Mouse (Mus musculus) E14TG2a.4 (cell line): ENCODE measurements at regions not wholly inside any gene's neighbourhood (a gene's known extent, or its start where the extent isn't known, plus 50 kb on each side); places are given as distances from the start of the nearest gene placed in this dataset.

Experiments used
- H3K27me3 ChIP-seq: 2 replicates; pipeline ENCODE4 v1.6.1; 2014; ENCODE audit warnings: low read length, control low read depth; ENCODE audit not compliant: insufficient read depth
- H3K36me3 ChIP-seq: 2 replicates; pipeline ENCODE4 v1.6.1; 2014; ENCODE audit warnings: low read length, control low read depth; ENCODE audit not compliant: insufficient read depth
- H3K4me1 ChIP-seq: replicated peaks from 2 replicates; pipeline ENCODE4 v1.6.1; 2014; ENCODE audit warnings: low read depth, low read length, control low read depth
- H3K4me3 ChIP-seq: replicated peaks from 2 replicates; pipeline ENCODE4 v1.5.1; 2014; ENCODE audit warnings: mild to moderate bottlenecking, low read length
- H3K9me3 ChIP-seq: 2 replicates; pipeline ENCODE4 v1.6.1; 2014; ENCODE audit warnings: low read length, control low read depth
- CTCF ChIP-seq: conservative IDR thresholded peaks from 2 replicates; pipeline ENCODE4 v1.5.1; 2014; ENCODE audit warnings: low read length
- NANOG ChIP-seq: IDR thresholded peaks from 2 replicates; pipeline ENCODE4 v1.6.1; 2014; ENCODE audit warnings: borderline replicate concordance, low read length, mixed read lengths
- POU5F1 ChIP-seq: IDR thresholded peaks from 2 replicates; pipeline ENCODE4 v1.6.1; 2014; ENCODE audit warnings: low read length, borderline replicate concordance

GRCm38 (mm10) chr16:95860111-95860510 is 130.6 kb downstream of the Psmg1 start:
- H3K36me3 ChIP-seq = no peaks in the 10 kb centered on the region
- no peaks in the 10 kb centered on the region for H3K27me3 ChIP-seq
- TF ChIP-seq CTCF = no peak
- TF ChIP-seq POU5F1 = no peak
- TF ChIP-seq NANOG = no peak
- H3K4me1 ChIP-seq = no peaks in the 10 kb centered on the region
- H3K9me3 ChIP-seq = no peaks in the 10 kb centered on the region
- H3K4me3 ChIP-seq = no peak overlapping the region

- Histone ChIP-seq H3K9me3 (no peaks in the 10 kb centered on the region), H3K27me3 (no peaks in the 10 kb centered on the region), H3K4me1 (no peaks in the 10 kb centered on the region), H3K36me3 (no peaks in the 10 kb centered on the region), H3K4me3 (no peak overlapping the region)
- TF ChIP-seq POU5F1 = no peak
- TF ChIP-seq NANOG = no peak
- no peak for TF ChIP-seq CTCF
Measured at GRCm38 (mm10) chr16:95857403-95857802, 133.4 kb downstream of the Psmg1 start.

DNA sequence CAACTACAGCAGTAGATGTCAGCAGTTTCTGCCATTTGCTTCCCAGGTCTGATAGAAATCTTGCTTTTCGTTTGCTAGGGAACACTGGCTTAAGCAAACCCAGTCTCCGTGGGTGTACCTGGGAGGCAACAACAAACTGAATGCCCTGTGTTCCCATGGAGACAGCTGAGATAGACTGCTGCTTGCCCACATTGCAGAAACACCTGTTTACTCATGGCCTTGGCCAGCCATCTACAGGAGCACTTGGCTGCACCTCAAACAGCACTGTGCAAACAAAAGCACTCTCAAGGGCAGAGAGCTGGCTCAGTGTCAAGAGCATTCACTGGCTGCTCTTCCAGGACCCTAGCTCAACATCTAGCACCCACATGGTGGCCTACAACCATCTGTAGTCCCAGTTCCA is 135.5 kb downstream of the Psmg1 start:
- H3K9me3 ChIP-seq = no peaks in the 10 kb centered on the region
- no peak overlapping the region for H3K4me3 ChIP-seq
- H3K27me3 ChIP-seq = no peaks in the 10 kb centered on the region
- no peaks in the 10 kb centered on the region for H3K36me3 ChIP-seq
- no peaks in the 10 kb centered on the region for H3K4me1 ChIP-seq
- TF ChIP-seq POU5F1 = no peak
- no peak for TF ChIP-seq CTCF
- TF ChIP-seq NANOG = no peak

DNA sequence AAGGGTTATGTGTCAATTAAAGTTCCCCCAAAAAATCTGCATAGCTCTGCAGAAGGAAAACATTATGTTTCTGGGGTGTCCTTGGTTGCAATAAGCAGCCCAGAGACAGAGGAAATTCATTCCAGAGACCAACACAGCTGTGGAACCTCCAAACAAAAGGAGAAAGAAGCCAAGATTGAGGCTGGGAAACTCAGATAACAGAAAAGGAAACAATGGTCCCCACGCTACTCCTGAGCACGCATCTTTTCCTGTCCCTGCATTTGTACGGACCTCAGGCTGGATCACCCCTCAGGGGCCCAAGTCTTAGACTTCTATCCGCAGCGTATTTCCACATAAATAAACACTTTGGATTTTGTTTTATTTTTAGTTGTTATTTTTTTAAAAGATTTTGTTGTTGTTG is 138.9 kb downstream of the Psmg1 start:
- TF ChIP-seq CTCF (no peak), NANOG (no peak), POU5F1 (no peak)
- Histone ChIP-seq H3K4me1 (no peaks in the 10 kb centered on the region), H3K9me3 (no peaks in the 10 kb centered on the region), H3K4me3 (no peak overlapping the region), H3K36me3 (no peaks in the 10 kb centered on the region), H3K27me3 (no peaks in the 10 kb centered on the region)

DNA sequence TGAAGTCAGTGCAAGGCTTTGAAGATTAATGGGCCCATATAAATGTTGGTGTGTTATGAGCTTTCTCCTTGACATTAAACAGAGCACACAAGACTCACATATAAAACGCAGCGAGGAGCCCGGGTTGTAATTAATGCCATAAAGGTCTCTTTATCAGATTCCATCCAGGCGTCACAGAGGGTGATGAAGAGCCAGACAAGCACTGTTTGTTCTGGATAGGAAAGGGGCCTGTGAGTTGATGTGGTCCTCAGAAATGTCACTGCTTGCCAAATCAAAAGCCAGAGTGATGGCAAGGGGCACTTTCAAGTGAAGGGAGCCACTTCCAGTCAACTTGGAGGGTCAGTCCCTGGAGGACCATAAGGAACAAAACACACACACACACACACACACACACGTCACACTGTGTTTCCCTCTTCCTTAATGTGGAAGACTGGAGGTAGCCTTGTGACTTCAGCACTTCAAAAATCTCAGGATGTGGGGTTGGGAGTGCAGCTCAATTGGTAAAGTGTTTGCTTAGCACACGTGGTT is 142.1 kb downstream of the Psmg1 start:
- H3K27me3 ChIP-seq = no peaks in the 10 kb centered on the region
- H3K4me1 ChIP-seq = no peaks in the 10 kb centered on the region
- H3K9me3 ChIP-seq = 0 out of 2 replicates have a peak, but pooled peaks cover 4% of the 10 kb centered on the region
- TF ChIP-seq NANOG = no peak
- no peak for TF ChIP-seq POU5F1
- no peak for TF ChIP-seq CTCF
- no peaks in the 10 kb centered on the region for H3K36me3 ChIP-seq
- H3K4me3 ChIP-seq = no peak overlapping the region

DNA sequence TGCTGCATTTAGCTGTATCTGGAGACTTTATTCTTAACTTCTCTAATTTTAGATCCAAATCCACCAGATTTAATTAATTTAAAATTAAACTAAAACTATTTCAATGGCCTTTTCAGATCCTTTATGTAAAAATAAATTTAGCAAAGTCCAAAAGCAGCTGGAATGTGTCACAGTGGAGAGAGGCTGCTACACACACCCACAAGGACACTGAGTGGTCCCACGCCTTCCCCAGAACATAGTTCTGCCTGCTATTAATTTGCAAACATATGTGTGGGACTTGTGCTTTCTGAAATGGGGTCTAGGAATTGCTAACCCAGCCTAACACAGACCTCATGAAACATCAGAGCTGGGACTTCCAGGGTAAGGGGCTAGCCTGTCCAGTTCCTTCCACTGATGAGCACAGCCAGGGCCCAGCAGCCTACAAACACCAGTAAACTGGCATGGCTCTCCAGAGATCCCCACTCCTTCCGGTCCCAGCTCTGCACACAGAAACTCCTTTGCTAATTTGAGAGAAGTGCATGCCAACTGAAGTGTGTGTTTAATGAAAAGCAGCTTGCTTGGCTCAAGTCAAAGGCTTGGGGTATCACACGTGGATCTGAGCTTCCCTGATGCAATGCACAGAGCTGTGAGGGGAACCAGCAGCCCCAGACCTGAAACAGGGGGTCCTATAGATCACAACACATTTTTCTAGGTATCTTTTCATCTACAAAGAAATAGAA is 142.8 kb downstream of the Psmg1 start:
- no peak for TF ChIP-seq POU5F1
- H3K27me3 ChIP-seq = no peaks in the 10 kb centered on the region
- H3K4me3 ChIP-seq = no peak overlapping the region
- H3K9me3 ChIP-seq = 0 out of 2 replicates have a peak, but pooled peaks cover 11% of the 10 kb centered on the region
- H3K36me3 ChIP-seq = no peaks in the 10 kb centered on the region
- no peaks in the 10 kb centered on the region for H3K4me1 ChIP-seq

GRCm38 (mm10) chr16:95845323-95845860 is 143.5 kb downstream of the Ets2 start:
- TF ChIP-seq POU5F1 (no peak), CTCF (no peak), NANOG (no peak)
- H3K36me3 ChIP-seq = no peaks in the 10 kb centered on the region
- H3K9me3 ChIP-seq = 0 out of 2 replicates have a peak, but pooled peaks cover 13% of the 10 kb centered on the region
- no peaks in the 10 kb centered on the region for H3K4me1 ChIP-seq
- no peak overlapping the region for H3K4me3 ChIP-seq
- H3K27me3 ChIP-seq = no peaks in the 10 kb centered on the region

GRCm38 (mm10) chr16:95844691-95845090 is 142.8 kb downstream of the Ets2 start:
- Histone ChIP-seq H3K9me3 (0 out of 2 replicates have a peak, but pooled peaks cover 13% of the 10 kb centered on the region), H3K4me1 (no peaks in the 10 kb centered on the region), H3K36me3 (no peaks in the 10 kb centered on the region), H3K4me3 (no peak overlapping the region), H3K27me3 (no peaks in the 10 kb centered on the region)
- TF ChIP-seq POU5F1 (no peak), NANOG (no peak), CTCF (no peak)

DNA sequence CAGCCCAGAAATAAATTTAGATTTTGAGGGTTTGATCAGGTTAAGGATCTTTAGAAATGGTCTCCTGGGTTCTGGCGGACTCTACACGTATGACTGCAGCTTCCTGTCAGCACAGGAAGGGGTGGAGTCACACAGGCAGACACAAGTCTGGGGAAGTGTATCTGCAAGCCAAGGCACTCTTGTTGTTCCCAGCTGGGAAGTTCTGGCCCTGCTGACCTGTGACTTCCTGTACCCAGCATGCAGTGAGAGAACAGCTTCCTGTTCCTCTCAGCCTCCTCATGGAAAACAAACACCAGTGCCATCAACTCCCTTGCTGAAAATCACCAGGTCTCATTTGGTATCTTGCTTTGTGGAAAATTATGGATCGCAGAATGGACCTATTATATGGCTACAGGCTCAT is 140.9 kb downstream of the Ets2 start:
- no peak overlapping the region for H3K4me3 ChIP-seq
- no peaks in the 10 kb centered on the region for H3K4me1 ChIP-seq
- no peaks in the 10 kb centered on the region for H3K36me3 ChIP-seq
- 0 out of 2 replicates have a peak, but pooled peaks cover 13% of the 10 kb centered on the region for H3K9me3 ChIP-seq
- TF ChIP-seq POU5F1 = no peak
- no peak for TF ChIP-seq CTCF
- TF ChIP-seq NANOG = no peak
- no peaks in the 10 kb centered on the region for H3K27me3 ChIP-seq
